Comparison of ENCODE assay signal across 19 mouse cellular contexts in genomic region chr12:119082781-119083180, GRCm38 (mm10).
"Had no signal": no experiment of that assay in that cellular context is flagged by ENCODE, and none has a peak within 500 bp of the region (broad histone marks: within the 10 kb centered on the region; RNA-seq: fewer than 3 reads in every experiment).

No protein-coding gene starts in this region.

- H3K9ac ChIP-seq: limb, embryonic 12.5 days; limb, embryonic 15.5 days; liver, embryonic 13.5 days; stomach, embryonic 15.5 days had no signal

- H3K27ac ChIP-seq: limb, embryonic 12.5 days; limb, embryonic 15.5 days; liver, embryonic 13.5 days; stomach, embryonic 15.5 days had no signal

- ATAC-seq: intestine, postnatal 0 days had no signal

- H3K9me3 ChIP-seq: limb, embryonic 12.5 days; limb, embryonic 15.5 days; liver, embryonic 13.5 days; stomach, embryonic 15.5 days had no signal

- H3K4me1 ChIP-seq: limb, embryonic 12.5 days; limb, embryonic 15.5 days; liver, embryonic 13.5 days; stomach, embryonic 15.5 days had no signal

- DNase-seq: kidney, adult 9 months; kidney, postnatal 14 days; kidney, postnatal 4 days; left cerebral cortex, postnatal 4 days; liver, embryonic 13.5 days; lung, postnatal 4 days; midbrain, embryonic 14.5 days; right cerebral cortex, adult 18-20 months; right cerebral cortex, postnatal 14 days; right cerebral cortex, postnatal 4 days; spleen, adult 18-20 months; thymus, adult 2 months; thymus, postnatal 14 days; thymus, postnatal 4 days had no signal

- H3K27me3 ChIP-seq: limb, embryonic 12.5 days; limb, embryonic 15.5 days; liver, embryonic 13.5 days; stomach, embryonic 15.5 days had no signal

- H3K36me3 ChIP-seq: limb, embryonic 12.5 days; limb, embryonic 15.5 days; liver, embryonic 13.5 days; stomach, embryonic 15.5 days had no signal

- H3K4me3 ChIP-seq: limb, embryonic 12.5 days; limb, embryonic 15.5 days; liver, embryonic 13.5 days; stomach, embryonic 15.5 days had no signal

- H3K4me2 ChIP-seq: limb, embryonic 12.5 days; limb, embryonic 15.5 days; liver, embryonic 13.5 days; midbrain, embryonic 11.5 days; stomach, embryonic 15.5 days had no signal
